19 mouse cellular contexts compared by ENCODE assay signal in genomic region chr2:76517471-76517870, GRCm38 (mm10).
"Had no signal": no experiment of that assay in that cellular context is flagged by ENCODE, and none has a peak within 500 bp of the region (broad histone marks: within the 10 kb centered on the region; RNA-seq: fewer than 3 reads in every experiment).

No protein-coding gene starts in this region.

- H3K36me3 ChIP-seq: liver, embryonic 13.5 days; liver, embryonic 15.5 days; lung, embryonic 15.5 days; midbrain, embryonic 12.5 days; neural tube, embryonic 12.5 days had no signal

- H3K9me3 ChIP-seq: liver, embryonic 13.5 days; liver, embryonic 15.5 days; lung, embryonic 15.5 days; midbrain, embryonic 12.5 days; neural tube, embryonic 12.5 days had no signal

- H3K4me2 ChIP-seq: liver, embryonic 11.5 days; liver, embryonic 13.5 days; liver, embryonic 15.5 days; lung, embryonic 15.5 days; midbrain, embryonic 12.5 days; neural tube, embryonic 12.5 days had no signal

- H3K27me3 ChIP-seq: liver, embryonic 13.5 days; liver, embryonic 15.5 days; lung, embryonic 15.5 days; midbrain, embryonic 12.5 days; neural tube, embryonic 12.5 days had no signal

- ATAC-seq: liver, postnatal 0 days had no signal

- H3K4me3 ChIP-seq: liver, embryonic 13.5 days; liver, embryonic 15.5 days; lung, embryonic 15.5 days; midbrain, embryonic 12.5 days; neural tube, embryonic 12.5 days had no signal

- DNase-seq: liver, embryonic 13.5 days; liver, postnatal 0 days; lung, adult 2 months; lung, postnatal 10 days; lung, postnatal 36 days; retina, postnatal 1 day; right cerebral cortex, adult 18-20 months; right cerebral cortex, postnatal 25 days; right cerebral cortex, postnatal 4 days; spleen, adult 18-20 months; thymus, adult 18-20 months; thymus, postnatal 14 days; thymus, postnatal 36 days had no signal

- H3K27ac ChIP-seq: liver, embryonic 13.5 days; liver, embryonic 15.5 days; lung, embryonic 15.5 days; macrophage; midbrain, embryonic 12.5 days; neural tube, embryonic 12.5 days had no signal

- H3K9ac ChIP-seq: liver, embryonic 13.5 days; liver, embryonic 15.5 days; liver, postnatal 0 days; lung, embryonic 15.5 days; midbrain, embryonic 12.5 days; neural tube, embryonic 12.5 days had no signal

- H3K4me1 ChIP-seq: liver, embryonic 13.5 days; liver, embryonic 15.5 days; midbrain, embryonic 12.5 days had no signal
